Mouse (Mus musculus) liver (tissue): ENCODE data around the gene Rsad2.
"Not testable (repeated sequence)": the region's sequence is repeated elsewhere in the genome, so short reads cannot be mapped to it uniquely, and the experiment has no call there.

ENCODE experiments used
- DNase-seq: peaks from one replicate; pipeline ENCODE4 v3.0.0-alpha.2; 2020; ENCODE audit warnings: mixed read lengths

Gene Rsad2

GRCm38 (mm10) chr12:26444511-26444910 lies 11.7 kb downstream of the Rsad2 start:
- DNase-seq: no peak

- DNase-seq: peak; percentile 71
Measured at GRCm38 (mm10) chr12:26444054-26444453, 12.2 kb downstream of the Rsad2 start.

- DNase-seq: no peak
Measured at GRCm38 (mm10) chr12:26439366-26439765, 16.9 kb downstream of the Rsad2 start.

- no peak for DNase-seq
Measured at GRCm38 (mm10) chr12:26437950-26438349, 18.3 kb downstream of the Rsad2 start.

- DNase-seq: no peak
Measured at GRCm38 (mm10) chr12:26436334-26436733, 19.9 kb downstream of the Rsad2 start.

GRCm38 (mm10) chr12:26428771-26429170 lies 27.5 kb downstream of the Rsad2 start:
- not testable (repeated sequence) for DNase-seq

- DNase-seq: no peak
Measured at GRCm38 (mm10) chr12:26424841-26425240, 31.4 kb downstream of the Rsad2 start.

- no peak for DNase-seq
Measured at GRCm38 (mm10) chr12:26418322-26418721, 37.9 kb downstream of the Rsad2 start.

- no peak for DNase-seq
Measured at GRCm38 (mm10) chr12:26416636-26417295, 39.5 kb downstream of the Rsad2 start.

GRCm38 (mm10) chr12:26415104-26415771 lies 41.0 kb downstream of the Rsad2 start, which contains the start of gene Rnf144a:
TSS of gene Rnf144a (minus strand) at chr12:26415254.
- peak; percentile 85 for DNase-seq

- peak; percentile 15 for DNase-seq
Measured at GRCm38 (mm10) chr12:26414451-26415103, 41.7 kb downstream of the Rsad2 start.

- DNase-seq: no peak
Measured at GRCm38 (mm10) chr12:26413961-26414411, 42.3 kb downstream of the Rsad2 start.

GRCm38 (mm10) chr12:26412802-26413201 lies 43.5 kb downstream of the Rsad2 start:
- no peak for DNase-seq

GRCm38 (mm10) chr12:26411841-26412450 lies 44.3 kb downstream of the Rsad2 start:
- DNase-seq: no peak

- DNase-seq: no peak
Measured at GRCm38 (mm10) chr12:26410443-26410842, 45.8 kb downstream of the Rsad2 start.

GRCm38 (mm10) chr12:26408707-26409106 lies 47.5 kb downstream of the Rsad2 start:
- DNase-seq: no peak

- no peak for DNase-seq
Measured at GRCm38 (mm10) chr12:26404781-26405702, 51.2 kb downstream of the Rsad2 start.

GRCm38 (mm10) chr12:26403372-26404125 lies 52.7 kb downstream of the Rsad2 start:
- no peak for DNase-seq

GRCm38 (mm10) chr12:26401696-26402470 lies 54.4 kb downstream of the Rsad2 start:
- DNase-seq: no peak

- no peak for DNase-seq
Measured at GRCm38 (mm10) chr12:26401254-26401653, 55.0 kb downstream of the Rsad2 start.

GRCm38 (mm10) chr12:26400762-26401161 lies 55.5 kb downstream of the Rsad2 start:
- DNase-seq: no peak
